Mouse (Mus musculus) MEL (cell line): ENCODE results near the gene A730061H03Rik. TPM values are rescaled to one million over a fixed set of nuclear protein-coding genes. Genes with fewer than 3 reads are reported as not detected.

ENCODE experiments used
- DNase-seq: peaks from one replicate; pipeline ENCODE4 v3.0.0; 2011; ENCODE audit warnings: low read depth, low spot score
- H3K27ac ChIP-seq: 2 replicates; pipeline ENCODE4 v1.5.1; 2012; ENCODE audit warnings: low read depth, mild to moderate bottlenecking, control low read depth, low read length, moderate library complexity; ENCODE audit not compliant: control insufficient read depth
- H3K27me3 ChIP-seq, 2 experiments: fragments of 150-350 bp in 1 of 2; sonication (generic) in 1 of 2; 2 replicates each; pipeline ENCODE4 v1.6.1; 2012; ENCODE audit warnings: low read length in 2 of 2, mild to moderate bottlenecking in 2 of 2, improper control_type of control experiment in 1 of 2, moderate library complexity in 1 of 2; ENCODE audit not compliant: insufficient read depth in 2 of 2, control insufficient read depth in 1 of 2
- H3K36me3 ChIP-seq, 2 experiments: 2 replicates each; pipeline ENCODE4 v1.6.1; 2012 to 2014; ENCODE audit warnings: low read length in 2 of 2, improper control_type of control experiment in 1 of 2, inconsistent platforms in 1 of 2, mild to moderate bottlenecking in 1 of 2; ENCODE audit not compliant: insufficient read depth in 2 of 2, control insufficient read depth in 1 of 2
- H3K4me1 ChIP-seq, 2 experiments: fragments of 150-350 bp in 1 of 2; sonication (generic) in 1 of 2; 2 replicates each; pipeline ENCODE4 v1.6.1; 2012; ENCODE audit warnings: low read length in 2 of 2, improper control_type of control experiment in 1 of 2, mild to moderate bottlenecking in 1 of 2; ENCODE audit not compliant: insufficient read depth in 2 of 2, control insufficient read depth in 1 of 2
- H3K4me3 ChIP-seq, 2 experiments: fragments of 150-350 bp in 1 of 2; sonication (generic) in 1 of 2; 2 replicates each; pipeline ENCODE4 v1.5.1; 2012; ENCODE audit warnings: low read depth in 2 of 2, low read length in 2 of 2, mild to moderate bottlenecking in 2 of 2, moderate library complexity in 2 of 2, control low read depth in 1 of 2, improper control_type of control experiment in 1 of 2; ENCODE audit not compliant: control insufficient read depth in 1 of 2, insufficient read depth in 1 of 2
- H3K79me2 ChIP-seq: 2 replicates; pipeline ENCODE4 v1.6.1; 2012; ENCODE audit warnings: mild to moderate bottlenecking, low read length, moderate library complexity; ENCODE audit not compliant: control insufficient read depth, poor library complexity, insufficient read depth
- H3K9ac ChIP-seq: 2 replicates; pipeline ENCODE4 v1.6.1; 2012; ENCODE audit warnings: low read depth, mild to moderate bottlenecking, control low read depth, low read length, moderate library complexity; ENCODE audit not compliant: control insufficient read depth, poor library complexity, severe bottlenecking
- H3K9me3 ChIP-seq: fragments of 150-350 bp; sonication (generic); replicated peaks from 2 replicates; pipeline ENCODE4 v1.6.1; 2012; ENCODE audit warnings: mild to moderate bottlenecking, low read length, improper control_type of control experiment, moderate library complexity; ENCODE audit not compliant: insufficient read depth
- BHLHE40 ChIP-seq: IDR thresholded peaks from 2 replicates; pipeline ENCODE4 v1.6.1; 2012; ENCODE audit warnings: low read depth, mild to moderate bottlenecking, inconsistent platforms, low read length, improper control_type of control experiment, borderline replicate concordance
- CTCF ChIP-seq, 3 experiments: IDR thresholded peaks in 2 of 3; conservative IDR thresholded peaks in 1 of 3; 2 replicates each; pipeline ENCODE4 v1.5.1; 2011 to 2012; ENCODE audit warnings: low read length in 3 of 3, low read depth in 2 of 3, mild to moderate bottlenecking in 2 of 3, improper control_type of control experiment in 1 of 3, inconsistent platforms in 1 of 3, mixed read lengths in 1 of 3, moderate library complexity in 1 of 3; ENCODE audit not compliant: control insufficient read depth in 1 of 3, insufficient read depth in 1 of 3, poor library complexity in 1 of 3, severe bottlenecking in 1 of 3
- E2F4 ChIP-seq: IDR thresholded peaks from 2 replicates; pipeline ENCODE4 v1.6.1; 2011; ENCODE audit warnings: low read depth, low read length, improper control_type of control experiment, borderline replicate concordance
- ELF1 ChIP-seq: IDR thresholded peaks from 2 replicates; pipeline ENCODE4 v1.6.1; 2014; ENCODE audit warnings: low read depth, mild to moderate bottlenecking, inconsistent platforms, low read length, improper control_type of control experiment, moderate library complexity
- EP300 ChIP-seq, 2 experiments: IDR thresholded peaks; 2 replicates each; pipeline ENCODE4 v1.6.1; 2011; ENCODE audit warnings: improper control_type of control experiment in 2 of 2, low read length in 2 of 2, low read depth in 1 of 2, mild to moderate bottlenecking in 1 of 2
- ETS1 ChIP-seq: IDR thresholded peaks from 2 replicates; pipeline ENCODE4 v1.6.1; 2012; ENCODE audit warnings: low read depth, mild to moderate bottlenecking, inconsistent platforms, low read length, improper control_type of control experiment, moderate library complexity
- GABPA ChIP-seq: IDR thresholded peaks from 2 replicates; pipeline ENCODE4 v1.6.1; 2012; ENCODE audit warnings: low read depth, mild to moderate bottlenecking, inconsistent platforms, low read length, improper control_type of control experiment, moderate library complexity
- GATA1 ChIP-seq: IDR thresholded peaks from 2 replicates; pipeline ENCODE4 v1.6.1; 2011; ENCODE audit warnings: low read depth, low read length, improper control_type of control experiment
- HCFC1 ChIP-seq: IDR thresholded peaks from 2 replicates; pipeline ENCODE4 v1.6.1; 2012; ENCODE audit warnings: low read depth, mild to moderate bottlenecking, inconsistent platforms, low read length, improper control_type of control experiment, moderate library complexity
- JUND ChIP-seq: IDR thresholded peaks from 2 replicates; pipeline ENCODE4 v1.6.1; 2011; ENCODE audit warnings: low read depth, mild to moderate bottlenecking, improper control_type of control experiment, low read length
- KAT2A ChIP-seq: conservative IDR thresholded peaks from 2 replicates; pipeline ENCODE4 v1.6.1; 2012; ENCODE audit warnings: low read depth, low read length, improper control_type of control experiment, inconsistent platforms
- MEF2A ChIP-seq: IDR thresholded peaks from 2 replicates; pipeline ENCODE4 v1.6.1; 2014; ENCODE audit warnings: low read depth, mild to moderate bottlenecking, inconsistent platforms, low read length, improper control_type of control experiment; ENCODE audit not compliant: poor library complexity, insufficient replicate concordance, severe bottlenecking; ENCODE audit errors: extremely low read depth
- MYC ChIP-seq: IDR thresholded peaks from 2 replicates; pipeline ENCODE4 v1.6.1; 2011; ENCODE audit warnings: low read depth, mild to moderate bottlenecking, low read length, improper control_type of control experiment, moderate library complexity
- NELFE ChIP-seq: IDR thresholded peaks from 2 replicates; pipeline ENCODE4 v1.6.1; 2011; ENCODE audit warnings: low read depth, low read length, improper control_type of control experiment
- NRF1 ChIP-seq: IDR thresholded peaks from 2 replicates; pipeline ENCODE4 v1.6.1; 2014; ENCODE audit warnings: low read depth, mild to moderate bottlenecking, inconsistent platforms, low read length, improper control_type of control experiment, moderate library complexity; ENCODE audit not compliant: poor library complexity, insufficient read depth, severe bottlenecking
- POLR2A ChIP-seq, 2 experiments: IDR thresholded peaks; 2 replicates each; pipeline ENCODE4 v1.6.1; 2011 to 2012; ENCODE audit warnings: low read length in 2 of 2, mild to moderate bottlenecking in 2 of 2, control low read depth in 1 of 2, improper control_type of control experiment in 1 of 2, low read depth in 1 of 2, moderate library complexity in 1 of 2; ENCODE audit not compliant: control insufficient read depth in 1 of 2, insufficient read depth in 1 of 2, poor library complexity in 1 of 2
- POLR2AphosphoS2 ChIP-seq: IDR thresholded peaks from 2 replicates; pipeline ENCODE4 v1.6.1; 2011; ENCODE audit warnings: low read length, improper control_type of control experiment
- POLR2AphosphoS5 ChIP-seq: IDR thresholded peaks from 2 replicates; pipeline ENCODE4 v1.6.1; 2012; ENCODE audit warnings: low read depth, borderline replicate concordance, mild to moderate bottlenecking, inconsistent platforms, low read length, moderate library complexity, mixed read lengths
- RAD21 ChIP-seq: IDR thresholded peaks from 2 replicates; pipeline ENCODE4 v1.6.1; 2011; ENCODE audit warnings: mild to moderate bottlenecking, low read depth, low read length, improper control_type of control experiment
- RCOR1 ChIP-seq: IDR thresholded peaks from 2 replicates; pipeline ENCODE4 v1.6.1; 2012; ENCODE audit warnings: low read depth, mild to moderate bottlenecking, inconsistent platforms, low read length, improper control_type of control experiment
- SIN3A ChIP-seq: IDR thresholded peaks from 2 replicates; pipeline ENCODE4 v1.6.1; 2012; ENCODE audit warnings: low read length, improper control_type of control experiment, inconsistent platforms
- SMC3 ChIP-seq: IDR thresholded peaks from 2 replicates; pipeline ENCODE4 v1.6.1; 2011; ENCODE audit warnings: low read depth, low read length, improper control_type of control experiment
- TAL1 ChIP-seq: IDR thresholded peaks from 2 replicates; pipeline ENCODE4 v1.6.1; 2012; ENCODE audit warnings: mild to moderate bottlenecking, inconsistent platforms, low read length, moderate library complexity, mixed read lengths
- TBP ChIP-seq: IDR thresholded peaks from 2 replicates; pipeline ENCODE4 v1.8.0; 2011; ENCODE audit warnings: low read depth, low read length, improper control_type of control experiment
- TCF12 ChIP-seq: IDR thresholded peaks from 2 replicates; pipeline ENCODE4 v1.6.1; 2014; ENCODE audit warnings: low read depth, mild to moderate bottlenecking, inconsistent platforms, low read length, improper control_type of control experiment, moderate library complexity
- UBTF ChIP-seq: IDR thresholded peaks from 2 replicates; pipeline ENCODE4 v1.6.1; 2012; ENCODE audit warnings: low read depth, mild to moderate bottlenecking, inconsistent platforms, low read length, improper control_type of control experiment, moderate library complexity, borderline replicate concordance; ENCODE audit not compliant: insufficient read depth
- ZNF384 ChIP-seq: IDR thresholded peaks from 2 replicates; pipeline ENCODE4 v1.6.1; 2012; ENCODE audit warnings: low read depth, mild to moderate bottlenecking, inconsistent platforms, low read length, improper control_type of control experiment
- polyA plus RNA-seq, 2 experiments: library from polyadenylated mRNA; stranded (reverse) in 1 of 2; unstranded in 1 of 2; fragments of >175 nt in 1 of 2; fragments of >200 nt in 1 of 2; gene quantifications; 2 replicates each; pipeline versions ENCODE4 v1.2.1 to v1.2.4; 2012; ENCODE audit warnings: low replicate concordance in 2 of 2, low read depth in 1 of 2; ENCODE audit not compliant: insufficient read length in 2 of 2, insufficient read depth in 1 of 2, missing spikeins in 1 of 2
- total RNA-seq: library from RNA; depleted of rRNA; stranded (reverse); fragments of 300-350 nt; gene quantifications from 2 replicates; pipeline ENCODE4 v1.2.3, GENCODE M21; 2012

A730061H03Rik gene
- total and polyA plus RNA-seq, 3 experiments = 0.73 to 0.86 TPM; not detected in 1

DNA sequence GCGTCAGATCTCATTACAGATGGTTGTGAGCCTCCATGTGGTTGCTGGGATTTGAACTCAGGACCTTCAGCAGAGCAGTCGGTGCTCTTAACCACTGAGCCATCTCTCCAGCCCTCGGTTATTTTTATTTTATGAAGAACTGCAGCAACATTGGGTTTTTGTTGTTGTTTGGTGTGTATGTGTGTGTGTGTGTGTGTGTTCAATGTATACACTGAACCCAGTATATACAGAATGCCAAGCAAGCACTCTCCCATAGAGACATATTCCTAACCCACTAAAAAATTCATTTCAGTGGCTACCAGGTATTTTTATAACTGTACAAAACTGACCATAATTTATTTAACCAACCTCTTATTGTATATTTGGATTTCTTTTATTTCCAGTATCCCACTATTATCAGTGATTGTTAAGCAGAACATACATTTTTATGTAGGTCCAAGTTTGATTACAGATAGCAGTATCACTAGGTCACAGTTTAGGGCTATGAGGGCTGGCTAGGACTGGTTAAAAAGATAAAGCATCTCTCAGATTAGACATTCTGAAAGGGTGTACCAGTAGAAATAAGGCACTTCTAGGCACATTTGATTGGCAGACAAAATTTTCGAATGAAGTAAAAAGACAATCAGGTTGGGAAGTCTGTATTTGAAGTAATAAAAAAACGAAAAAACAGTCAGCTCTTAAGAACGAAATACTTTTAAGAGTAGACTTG, 1.3 kb downstream of the A730061H03Rik start (continued):
- TF ChIP-seq KAT2A (no peak), JUND (no peak), NRF1 (no peak), TAL1 (peak; percentile 70), RAD21 (no peak), NELFE (no peak), GABPA (no peak)

GRCm38 (mm10) chr14:55557587-55557986, 2.6 kb downstream of the A730061H03Rik start:
- Histone ChIP-seq H3K4me1 (peaks cover 7 to 35% of the 10 kb centered on the region in 2 experiments; a peak in 3 of 4 replicates), H3K36me3 (peaks cover 0 to 36% of the 10 kb centered on the region in 2 experiments; a peak in 2 of 4 replicates), H3K27ac (peak overlapping the region; percentile 83), H3K9me3 (no peaks in the 10 kb centered on the region), H3K9ac (peak overlapping the region; percentile 52), H3K27me3 (no peaks in the 10 kb centered on the region), H3K4me3 (no peak overlapping the region), H3K79me2 (no peaks in the 10 kb centered on the region; the same call in none of the 2 replicates)
- no peak for DNase-seq
- TF ChIP-seq POLR2A (IDR thresholded peaks at IDR 0.05; ENCODE audit: control insufficient read depth in 1 of 2, insufficient read depth in 1 of 2, low read depth in 1 of 2, low read length in 2 of 2, poor library complexity in 1 of 2) (0 out of 4 replicates have a peak, but pooled peaks of 1 of the 2 experiments have one; percentile 6), UBTF (no peak)

GRCm38 (mm10) chr14:55557003-55557402, 3.2 kb downstream of the A730061H03Rik start:
- H3K9me3 ChIP-seq = no peaks in the 10 kb centered on the region
- peaks cover 0 to 36% of the 10 kb centered on the region in 2 experiments; a peak in 2 of 4 replicates for H3K36me3 ChIP-seq
- no peaks in the 10 kb centered on the region for H3K27me3 ChIP-seq
- peak overlapping the region; percentile 83 for H3K27ac ChIP-seq
- H3K9ac ChIP-seq = peak overlapping the region; percentile 52
- no peaks in the 10 kb centered on the region; the same call in none of the 2 replicates for H3K79me2 ChIP-seq
- TF ChIP-seq SIN3A = peak; percentile 80
- TF ChIP-seq ELF1 = peak; percentile 72; the same call in 1 of the 2 replicates
- no peak for TF ChIP-seq POLR2AphosphoS5
- TF ChIP-seq ETS1 = peak; percentile 81
- TF ChIP-seq POLR2AphosphoS2 = no peak
- peak in 1 of 2 experiments; percentile 38; a peak in 1 of 4 replicates for TF ChIP-seq POLR2A (IDR thresholded peaks at IDR 0.05; ENCODE audit: control insufficient read depth in 1 of 2, insufficient read depth in 1 of 2, low read depth in 1 of 2, low read length in 2 of 2, poor library complexity in 1 of 2)
- TF ChIP-seq RAD21 = peak; percentile 66
- TF ChIP-seq HCFC1 = peak; percentile 41; the same call in 1 of the 2 replicates
- peak; percentile 14 to 72; a peak in 1 of 4 replicates for TF ChIP-seq EP300 (IDR thresholded peaks at IDR 0.05; ENCODE audit: low read depth in 1 of 2, low read length in 2 of 2)
- TF ChIP-seq RCOR1 = no peak
- TF ChIP-seq GATA1 = peak; percentile 65; the same call in 1 of the 2 replicates
- no peak for TF ChIP-seq MYC
- peak; percentile 81 to 94 (median 84) for TF ChIP-seq CTCF (IDR thresholded peaks at IDR 0.05 in 2 of 3, conservative IDR thresholded peaks at IDR 0.05 in 1 of 3; ENCODE audit: control insufficient read depth in 1 of 3, insufficient read depth in 1 of 3, low read depth in 2 of 3, low read length in 3 of 3, poor library complexity in 1 of 3, severe bottlenecking in 1 of 3)
- peak; percentile 60 for TF ChIP-seq SMC3
- TF ChIP-seq TBP = peak; percentile 62; the same call in 1 of the 2 replicates
- TF ChIP-seq BHLHE40 = no peak
- no peak for TF ChIP-seq ZNF384
- TF ChIP-seq E2F4 = no peak
- 0 out of 2 replicates have a peak, but pooled peaks have one; percentile 26 for TF ChIP-seq TCF12
- peak; percentile 86; the same call in 1 of the 2 replicates for TF ChIP-seq MEF2A
- peak overlapping the region; percentile 18 to 29; a peak in 3 of 4 replicates for H3K4me3 ChIP-seq
- peak; percentile 93 for DNase-seq
- peaks cover 7 to 33% of the 10 kb centered on the region in 2 experiments; a peak in 3 of 4 replicates for H3K4me1 ChIP-seq
